Mouse (Mus musculus): ENCODE measurements at regions not wholly inside any gene's neighbourhood (a gene's known extent, or its start where the extent isn't known, plus 50 kb on each side); places are given as distances from the start of the nearest gene placed in this dataset.

DNA sequence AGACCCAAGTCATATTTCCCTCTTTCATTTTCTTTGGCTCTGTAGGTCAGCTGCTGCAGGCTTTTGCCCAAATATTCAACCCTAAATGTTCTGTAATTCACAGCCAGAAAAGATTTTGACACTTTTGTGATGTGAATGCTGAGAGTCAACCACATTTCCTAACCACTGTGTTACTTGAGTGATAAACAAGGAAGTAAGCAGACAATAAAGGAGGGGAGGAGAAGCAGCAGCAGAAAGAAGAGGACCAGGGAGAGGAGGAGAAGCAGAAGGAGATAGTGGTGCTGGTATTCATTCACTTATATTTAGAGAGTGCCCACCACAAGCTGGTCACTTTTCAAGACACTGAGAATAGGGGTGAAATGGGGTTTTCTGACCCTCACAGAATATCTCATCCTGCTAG, 404.5 kb upstream of the Meis1 start:
- ChIA-PET POLR2A (interaction anchor here in 1 of 4 experiments (0.6 kb wide), 1 partner anchor 1377 kb away, joined by 3 read pairs; no protein-coding TSS in a partner anchor), CTCF (no interaction called here)

DNA sequence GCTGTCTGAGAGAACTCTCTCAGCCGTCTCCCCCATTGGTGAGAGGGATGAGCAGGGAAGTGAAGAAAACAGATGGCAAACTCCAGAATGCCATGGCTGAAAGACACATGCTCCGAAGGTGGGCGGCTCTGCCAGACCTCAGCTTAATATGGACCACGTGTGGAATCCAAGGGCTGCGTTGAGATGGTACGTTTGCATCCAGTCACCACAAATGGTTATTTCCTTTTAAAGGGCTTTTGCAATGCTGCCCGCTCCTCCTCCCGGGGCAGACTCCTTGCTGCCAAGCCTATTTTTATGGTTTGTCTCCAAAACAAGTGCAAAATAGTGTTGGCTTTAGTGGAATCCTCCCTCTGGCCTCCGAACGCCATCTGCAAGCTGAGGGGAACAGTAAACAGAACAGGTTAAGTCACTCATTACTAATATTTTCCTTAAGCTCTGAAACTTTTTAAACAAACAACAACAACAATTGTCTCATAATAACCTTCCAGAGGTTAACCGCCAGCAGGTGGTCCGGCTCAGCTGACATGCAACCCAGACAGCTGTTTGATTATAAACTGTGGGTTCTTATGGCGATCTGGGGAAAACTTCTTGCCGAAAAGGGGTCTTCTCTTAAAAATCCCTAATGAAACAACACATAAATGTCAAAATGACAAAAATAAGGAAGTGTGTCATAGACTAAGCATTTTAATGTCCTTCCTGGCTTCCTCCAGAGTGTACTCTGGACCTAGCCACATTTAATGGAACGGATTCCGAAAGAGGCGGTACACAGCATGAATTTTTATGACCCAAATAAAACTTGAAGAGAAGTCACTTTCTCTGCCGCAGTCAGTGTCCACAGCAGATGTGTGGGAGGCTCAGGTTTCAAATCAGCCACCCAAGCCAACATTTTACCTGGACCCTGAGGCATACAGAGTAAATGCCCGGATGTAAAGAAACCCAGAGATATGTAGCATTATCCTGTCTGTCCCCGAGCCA, 405.3 kb upstream of the Meis1 start:
- CTCF ChIA-PET = interaction anchor here in 1 of 4 experiments (0.7 kb wide), 1 partner anchor 1748 kb away, joined by 3 read pairs; no protein-coding TSS in a partner anchor
- POLR2A ChIA-PET = no interaction called here

- CTCF ChIA-PET = no interaction called here
- POLR2A ChIA-PET = no interaction called here
Observed at GRCm38 (mm10) chr11:19427559-19427958, 408.8 kb upstream of the Meis1 start.

DNA sequence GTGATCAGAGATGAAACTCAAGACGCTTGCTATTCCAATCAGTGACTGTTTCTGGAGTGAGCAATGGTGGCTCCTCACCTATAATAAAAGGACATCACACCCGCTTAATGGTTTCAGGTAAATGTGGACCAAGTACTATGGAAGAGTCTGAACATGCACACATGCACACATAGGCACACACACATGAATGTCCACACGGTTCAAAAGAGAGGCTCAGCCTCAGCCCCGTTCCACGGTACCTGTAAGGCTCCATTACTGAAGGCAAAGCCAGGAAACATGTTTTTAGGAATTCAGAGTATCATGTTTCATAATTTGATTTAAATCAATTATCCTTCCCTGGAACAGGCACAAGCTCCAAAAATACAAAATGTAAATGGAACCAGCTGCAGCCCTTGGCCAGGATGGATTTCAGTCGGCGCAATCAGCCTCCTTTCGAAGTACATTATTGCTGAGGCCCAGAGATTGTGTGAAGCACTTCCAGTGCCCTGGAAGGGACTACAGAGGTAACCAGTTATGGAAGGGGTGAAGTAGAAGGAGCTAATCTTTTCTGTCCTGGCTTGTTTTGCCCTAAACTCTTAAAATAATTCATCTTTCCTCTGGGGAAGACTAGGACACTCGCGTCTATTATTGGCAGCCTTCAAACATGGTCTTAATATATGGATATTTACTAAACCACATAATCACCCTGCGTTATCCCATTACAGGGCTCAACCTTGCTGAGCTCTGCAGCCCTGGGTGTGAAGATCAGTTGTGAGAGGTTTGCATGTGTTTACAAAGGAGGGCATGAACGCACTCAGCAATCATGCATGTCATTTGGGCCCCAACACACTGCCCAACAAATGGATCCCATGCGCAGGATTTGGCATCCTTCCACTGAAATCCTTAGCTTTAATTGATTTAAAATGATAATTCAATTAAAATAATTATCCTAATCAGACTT, 415.2 kb upstream of the Meis1 start:
- CTCF ChIA-PET = no interaction called here
- POLR2A ChIA-PET = no interaction called here

- POLR2A ChIA-PET = no interaction called here
- CTCF ChIA-PET = no interaction called here
Observed at GRCm38 (mm10) chr11:19438385-19438784, 419.6 kb upstream of the Meis1 start.

DNA sequence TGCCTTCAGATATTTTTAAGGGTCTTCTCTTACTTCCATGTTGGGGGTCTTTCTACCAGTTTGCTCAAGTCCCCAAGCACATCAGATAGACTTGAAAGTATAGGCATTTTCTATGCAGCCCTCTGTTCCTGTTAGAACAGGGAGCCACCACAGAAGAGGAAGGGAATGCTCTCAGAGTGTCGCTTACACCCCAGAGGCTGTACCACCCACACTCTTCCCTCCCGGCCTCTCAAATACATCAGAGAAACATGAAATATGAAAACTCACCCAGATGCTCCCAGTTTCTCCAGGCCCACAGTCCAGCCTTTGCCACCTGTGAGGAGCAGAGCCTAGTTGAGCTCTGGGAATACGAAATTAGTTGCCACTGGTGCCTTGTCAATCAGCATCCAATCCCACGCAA, 423.2 kb upstream of the Meis1 start:
- ChIA-PET POLR2A (no interaction called here), CTCF (no interaction called here)

GRCm38 (mm10) chr11:19455391-19456290, 436.9 kb upstream of the Meis1 start:
- CTCF ChIA-PET = interaction anchor here in 1 of 4 experiments (0.5 kb wide), 1 partner anchor 16 kb away, joined by 4 read pairs; no protein-coding TSS in a partner anchor
- POLR2A ChIA-PET = no interaction called here

- POLR2A ChIA-PET = no interaction called here
- CTCF ChIA-PET = interaction anchor here in 1 of 4 experiments (0.5 kb wide), 1 partner anchor 75 kb away, joined by 4 read pairs; no protein-coding TSS in a partner anchor
Observed at GRCm38 (mm10) chr11:19456577-19456976, 437.8 kb upstream of the Meis1 start.

GRCm38 (mm10) chr11:19463730-19464358, 445.1 kb upstream of the Meis1 start:
- CTCF ChIA-PET = no interaction called here
- POLR2A ChIA-PET = no interaction called here

DNA sequence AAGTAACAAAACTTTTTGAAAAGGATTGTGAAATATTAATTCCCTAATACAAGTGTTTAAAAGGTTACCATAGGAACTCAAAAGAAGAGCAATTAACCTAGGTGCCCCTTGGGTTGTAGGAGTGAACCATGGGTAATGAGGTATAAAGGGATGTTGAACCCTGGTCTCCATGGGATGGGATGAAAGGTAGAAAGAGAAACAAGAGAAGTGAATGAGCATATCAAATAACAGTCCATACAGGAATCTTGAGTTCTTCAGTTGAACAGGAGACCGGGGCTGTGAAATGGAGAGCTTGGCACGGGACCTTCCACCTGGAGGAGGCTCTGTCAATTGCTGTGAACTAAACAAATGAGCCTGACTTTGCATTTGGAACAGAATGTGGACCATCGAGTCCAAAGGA, 449.6 kb upstream of the Meis1 start:
- ChIA-PET CTCF (no interaction called here), POLR2A (interaction anchor here in 1 of 4 experiments (0.8 kb wide), 1 partner anchor 10 kb away, joined by 3 read pairs; no protein-coding TSS in a partner anchor)

DNA sequence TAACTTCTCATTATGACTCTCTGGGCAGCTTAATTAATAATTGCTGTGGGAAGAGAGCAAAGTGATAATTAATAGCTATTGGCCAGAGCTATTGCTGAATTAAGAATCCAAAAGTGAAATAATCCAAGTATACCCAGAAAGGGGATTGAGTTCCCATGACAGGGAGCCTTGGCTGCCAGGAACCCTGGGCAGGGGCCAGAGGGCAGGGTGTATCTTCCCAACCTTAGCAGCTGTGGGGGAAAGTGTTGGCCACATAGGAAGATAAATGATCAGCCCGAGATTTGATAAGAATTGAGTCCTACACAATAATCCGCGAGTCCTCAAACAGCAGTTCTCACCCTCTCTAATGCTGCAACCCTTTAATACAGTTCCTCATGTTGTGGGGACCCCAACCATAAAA, 450.0 kb upstream of the Meis1 start:
- ChIA-PET CTCF (interaction anchor here in 1 of 4 experiments (0.5 kb wide), 1 partner anchor 237 kb away, joined by 3 read pairs; no protein-coding TSS in a partner anchor), POLR2A (interaction anchor here in 1 of 4 experiments (0.8 kb wide), 1 partner anchor 10 kb away, joined by 3 read pairs; no protein-coding TSS in a partner anchor)

- ChIA-PET CTCF (no interaction called here), POLR2A (no interaction called here)
Observed at GRCm38 (mm10) chr11:19470648-19471341, 452.0 kb upstream of the Meis1 start.

DNA sequence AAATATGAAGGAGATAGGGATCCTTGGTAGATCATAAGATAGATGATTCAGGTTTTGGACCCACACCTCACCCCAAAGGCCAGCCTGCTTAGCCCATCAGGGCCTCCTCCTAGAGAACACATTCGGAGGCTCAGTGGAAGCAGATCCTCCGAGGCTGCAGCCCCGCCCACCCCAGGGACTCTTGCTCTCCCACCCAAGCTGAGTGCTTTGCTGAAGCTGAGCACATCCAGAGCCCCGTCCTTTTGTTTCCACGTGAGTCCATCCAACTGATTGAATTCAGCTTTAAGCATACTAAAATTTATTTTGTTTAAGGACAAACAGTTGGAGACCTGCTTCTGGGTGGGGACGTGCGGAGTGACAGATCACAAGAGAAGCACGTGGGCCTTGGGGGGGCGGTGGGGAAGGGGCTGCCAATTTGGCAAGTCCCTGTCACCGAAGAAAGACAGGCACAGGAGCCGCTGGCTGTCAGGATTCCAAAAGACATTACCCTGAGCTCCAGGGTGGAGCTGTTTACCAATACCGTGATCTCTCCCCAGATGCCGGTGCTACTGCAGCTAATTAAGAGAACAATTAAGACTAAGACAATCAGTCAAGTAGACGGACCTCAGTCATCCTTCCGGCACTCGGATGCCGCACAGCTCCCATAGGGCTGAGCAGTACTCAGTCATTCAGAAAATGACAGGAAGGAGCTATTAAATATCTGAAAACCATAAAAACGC, 448.9 kb upstream of the Spred2 start:
- ChIA-PET POLR2A (interaction anchor here in 1 of 4 experiments (0.6 to 1.0 kb wide), 2 partner anchors 12 to 294 kb away, joined by 3 read pairs; no protein-coding TSS in a partner anchor), CTCF (interaction anchor here in 1 of 4 experiments (0.7 kb wide), 1 partner anchor 287 kb away, joined by 9 read pairs; no protein-coding TSS in a partner anchor)

DNA sequence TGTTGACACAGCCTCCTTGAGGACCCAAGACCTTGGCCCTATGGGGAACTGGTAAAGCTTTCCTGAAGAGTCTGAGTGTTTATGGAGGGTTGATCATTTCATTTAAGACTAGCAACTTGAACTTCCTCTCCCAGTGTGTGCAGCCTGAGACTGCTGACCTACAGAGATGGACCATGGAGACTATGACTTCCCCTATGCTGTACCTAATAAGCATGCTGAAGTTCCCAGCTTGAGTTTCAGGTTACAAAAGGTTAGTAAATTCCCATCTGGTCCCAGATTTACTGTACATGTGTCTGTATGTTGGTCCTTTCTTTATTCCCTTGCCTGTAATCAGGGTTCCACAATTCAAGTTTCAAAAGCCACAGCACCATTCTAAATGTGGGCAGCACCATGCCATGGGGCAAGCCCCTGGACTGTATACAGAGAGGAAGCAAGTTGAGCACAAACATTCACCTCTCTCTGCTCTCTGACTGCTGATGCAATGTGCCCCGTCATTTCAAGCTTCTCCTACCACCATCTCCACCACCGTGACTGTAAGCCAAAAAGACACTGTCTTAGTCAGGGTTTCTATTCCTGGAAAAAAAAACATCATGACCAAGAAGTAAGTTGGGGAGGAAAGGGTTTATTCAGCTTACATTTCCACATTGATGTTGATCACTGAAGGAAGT, 431.0 kb upstream of the Spred2 start:
- ChIA-PET POLR2A (no interaction called here), CTCF (no interaction called here)

DNA sequence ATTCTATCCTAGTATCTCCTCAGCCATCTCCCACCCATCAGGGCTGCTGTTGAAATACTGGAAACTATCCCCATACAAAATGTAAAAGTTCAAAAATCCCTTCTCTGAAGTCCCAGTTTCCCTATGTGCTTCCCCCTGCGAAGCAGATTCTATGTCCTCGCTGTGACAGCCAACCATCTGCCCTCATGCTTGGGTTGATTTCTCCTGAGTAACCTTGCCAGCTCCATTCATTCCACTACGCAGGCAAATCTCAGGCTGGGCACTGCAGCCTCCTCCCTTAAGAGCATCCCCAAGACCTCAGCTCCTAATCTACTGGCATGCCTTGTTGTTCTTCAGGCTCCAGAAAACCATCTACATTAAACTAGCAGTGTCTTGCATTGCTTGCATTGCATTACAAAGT, 402.5 kb upstream of the Spred2 start:
- POLR2A ChIA-PET = no interaction called here
- CTCF ChIA-PET = no interaction called here

DNA sequence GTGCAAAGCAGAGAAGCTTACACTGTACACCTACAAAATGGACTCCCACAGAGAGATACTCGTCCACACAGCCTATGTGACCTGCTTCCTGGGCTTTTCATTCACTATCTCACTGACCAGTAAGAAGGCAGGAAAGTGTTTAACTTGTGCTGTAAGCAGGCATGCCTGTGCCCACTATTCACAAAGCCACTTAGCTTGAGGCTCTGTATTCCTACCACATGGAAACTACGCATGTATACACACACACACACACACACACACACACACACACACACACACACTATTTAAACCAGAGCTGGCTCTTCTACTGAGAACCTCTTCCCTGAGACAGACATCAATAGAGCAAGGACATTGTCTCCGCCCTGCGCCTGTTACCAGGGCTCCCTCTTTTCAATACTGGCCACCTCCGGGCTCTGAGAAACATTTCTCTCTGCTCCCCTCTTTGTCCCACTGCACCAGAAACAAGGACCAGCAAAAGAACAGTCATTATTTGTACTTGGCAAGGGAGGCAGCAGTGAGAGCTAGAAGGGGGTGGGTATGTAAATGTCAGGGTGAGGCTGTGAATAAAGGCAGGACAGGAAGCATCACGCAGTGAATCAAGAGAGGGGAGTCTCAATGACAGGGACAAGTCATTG, 400.2 kb upstream of the Spred2 start:
- CTCF ChIA-PET = interaction anchor here in 2 of 4 experiments (0.6 kb wide), 3 partner anchors 114 to 416 kb away, joined by 3 to 4 read pairs (median 4); no protein-coding TSS in a partner anchor
- POLR2A ChIA-PET = interaction anchor here in 2 of 4 experiments (0.6 to 1.1 kb wide), 3 partner anchors 170 to 563 kb away, joined by 3 read pairs; no protein-coding TSS in a partner anchor
